8 mouse cellular contexts compared by ENCODE assay signal in the genomic region with DNA sequence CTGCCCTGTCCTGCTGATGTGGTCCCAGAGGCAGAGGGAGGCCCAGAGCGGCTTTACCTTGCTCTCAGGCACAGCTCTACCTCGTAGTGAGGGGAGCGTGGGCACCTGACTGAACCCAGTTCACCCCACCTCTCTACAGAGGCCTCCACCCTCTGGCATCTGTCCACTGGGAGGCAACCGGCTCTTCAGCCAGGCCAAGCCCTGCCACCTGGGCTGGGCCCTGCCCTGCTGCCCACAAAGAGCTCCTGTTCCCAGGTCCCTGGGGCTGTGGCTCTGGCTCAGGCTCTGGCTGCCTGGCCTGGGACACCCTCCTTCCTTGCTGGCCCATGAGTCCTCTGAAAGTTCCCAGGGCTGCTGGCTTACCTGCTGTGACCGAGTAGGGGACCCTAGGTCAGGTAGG. TPM values are rescaled to one million over a fixed set of nuclear protein-coding genes. Genes with fewer than 3 reads are reported as not detected.
A peak's percentile ranks its signal among the peaks of the same experiment; 100 is the strongest.
DNase-seq lines count a peak whose midpoint lies in the region; ATAC-seq lines count a peak whose summit lies in the region.

No protein-coding gene starts in this region.

- peaks cover 14% of the 10 kb centered on the region for H3K36me3 ChIP-seq in forebrain, embryonic 16.5 days (ENCODE audit: control insufficient read depth, insufficient read depth)
- no peaks in the 10 kb centered on the region; the same call in 1 of the 2 replicates for H3K36me3 ChIP-seq in forebrain, embryonic 11.5 days (ENCODE audit: control insufficient read depth, insufficient read depth, low read length)
- peaks cover 72% of the 10 kb centered on the region for H3K36me3 ChIP-seq in hindbrain, embryonic 14.5 days (replicated peaks; ENCODE audit: control insufficient read depth, insufficient read depth)
- peaks cover 40% of the 10 kb centered on the region for H3K36me3 ChIP-seq in lung, embryonic 16.5 days (ENCODE audit: control insufficient read depth, insufficient read depth, low read length)

- no peak overlapping the region for H3K4me3 ChIP-seq in forebrain, embryonic 16.5 days (replicated peaks; ENCODE audit: low read length)
- H3K4me3 ChIP-seq in forebrain, embryonic 11.5 days (ENCODE audit: low read depth, low read length), result no peak overlapping the region
- no peak overlapping the region for H3K4me3 ChIP-seq in hindbrain, embryonic 14.5 days (replicated peaks; ENCODE audit: low read length)
- H3K4me3 ChIP-seq in lung, embryonic 16.5 days (ENCODE audit: low read length), result no peak overlapping the region

- peak overlapping the region; percentile 37; the same call in 1 of the 2 replicates for H3K27ac ChIP-seq in forebrain, embryonic 16.5 days (ENCODE audit: low read length)
- H3K27ac ChIP-seq in forebrain, embryonic 11.5 days (ENCODE audit: low read depth, low read length), result no peak overlapping the region
- peak overlapping the region; percentile 62 for H3K27ac ChIP-seq in hindbrain, embryonic 14.5 days
- peak overlapping the region; percentile 82 for H3K27ac ChIP-seq in lung, embryonic 16.5 days (ENCODE audit: low read length)

- ATAC-seq in forebrain, embryonic 16.5 days, result no peak
- no peak for ATAC-seq in forebrain, embryonic 11.5 days (replicated peaks; ENCODE audit: low FRiP score)
- ATAC-seq in hindbrain, embryonic 14.5 days (ENCODE audit: low FRiP score), result no peak
- ATAC-seq in lung, embryonic 16.5 days (ENCODE audit: low read depth), result peak; percentile 46
- ATAC-seq in erythroid progenitor cell, adult 5-6 weeks (replicated peaks; ENCODE audit: low FRiP score, poor library complexity, severe bottlenecking), result no peak

- 73% methylated on average over 5 of the region's 5 CpGs for WGBS in forebrain, embryonic 16.5 days
- WGBS in forebrain, embryonic 11.5 days, result 74% methylated on average over 5 of the region's 5 CpGs
- 73% methylated on average over 5 of the region's 5 CpGs for WGBS in hindbrain, embryonic 14.5 days
- WGBS in lung, embryonic 16.5 days, result 68% methylated on average over 5 of the region's 5 CpGs

- H3K9me3 ChIP-seq in forebrain, embryonic 16.5 days (ENCODE audit: control insufficient read depth, low read length), result no peaks in the 10 kb centered on the region
- no peaks in the 10 kb centered on the region for H3K9me3 ChIP-seq in forebrain, embryonic 11.5 days (ENCODE audit: control insufficient read depth, low read length)
- H3K9me3 ChIP-seq in hindbrain, embryonic 14.5 days (ENCODE audit: control insufficient read depth, low read length), result no peaks in the 10 kb centered on the region
- H3K9me3 ChIP-seq in lung, embryonic 16.5 days (ENCODE audit: control insufficient read depth, low read length), result no peaks in the 10 kb centered on the region

- H3K9ac ChIP-seq in forebrain, embryonic 16.5 days (replicated peaks; ENCODE audit: low read depth, low read length), result no peak overlapping the region
- no peak overlapping the region for H3K9ac ChIP-seq in forebrain, embryonic 11.5 days (ENCODE audit: low read length)
- no peak overlapping the region for H3K9ac ChIP-seq in hindbrain, embryonic 14.5 days
- H3K9ac ChIP-seq in lung, embryonic 16.5 days (ENCODE audit: low read length), result peak overlapping the region; percentile 41

- H3K4me1 ChIP-seq in forebrain, embryonic 16.5 days (replicated peaks; ENCODE audit: control insufficient read depth, insufficient read depth, low read length), result 0 out of 2 replicates have a peak, but pooled peaks cover 2% of the 10 kb centered on the region
- no peaks in the 10 kb centered on the region for H3K4me1 ChIP-seq in forebrain, embryonic 11.5 days (replicated peaks; ENCODE audit: control insufficient read depth, insufficient read depth, low read length)
- H3K4me1 ChIP-seq in hindbrain, embryonic 14.5 days (replicated peaks; ENCODE audit: control insufficient read depth, insufficient read depth, low read length), result no peaks in the 10 kb centered on the region
- peaks cover 20% of the 10 kb centered on the region for H3K4me1 ChIP-seq in lung, embryonic 16.5 days (replicated peaks; ENCODE audit: control insufficient read depth, insufficient read depth, low read length)

- no peaks in the 10 kb centered on the region for H3K27me3 ChIP-seq in forebrain, embryonic 16.5 days (replicated peaks; ENCODE audit: control insufficient read depth, insufficient read depth, low read length)
- peaks cover 2% of the 10 kb centered on the region; the same call in 1 of the 2 replicates for H3K27me3 ChIP-seq in forebrain, embryonic 11.5 days (ENCODE audit: control insufficient read depth, insufficient read depth, low read length)
- no peaks in the 10 kb centered on the region for H3K27me3 ChIP-seq in hindbrain, embryonic 14.5 days (ENCODE audit: control insufficient read depth, insufficient read depth, low read length)
- no peaks in the 10 kb centered on the region for H3K27me3 ChIP-seq in lung, embryonic 16.5 days (ENCODE audit: control insufficient read depth, insufficient read depth, low read depth, low read length)

- no peak for DNase-seq in forebrain, embryonic 11.5 days (ENCODE audit: low spot score)
- peak; percentile 74 for DNase-seq in Muller cell, postnatal 12 days (ENCODE audit: inconsistent ontology term)
- DNase-seq in hindbrain, embryonic 14.5 days (ENCODE audit: low spot score), result no peak
- no peak for DNase-seq in cerebellum, adult 9-11 months
- no peak for DNase-seq in spleen, postnatal 14 days (ENCODE audit: low spot score in 2 of 2)

- H3K4me2 ChIP-seq in forebrain, embryonic 16.5 days (ENCODE audit: low read length), result no peak overlapping the region
- H3K4me2 ChIP-seq in forebrain, embryonic 11.5 days (ENCODE audit: low read depth, low read length, severe bottlenecking), result no peak overlapping the region
- H3K4me2 ChIP-seq in hindbrain, embryonic 14.5 days (replicated peaks), result no peak overlapping the region
- H3K4me2 ChIP-seq in lung, embryonic 16.5 days (ENCODE audit: low read depth, low read length), result no peak overlapping the region

RNA-seq across cellular contexts. Expression of a gene that starts 38.4 kb away (rescaled TPM):
- 36.4 and 41.1 TPM in 2 replicates for polyA plus RNA-seq in forebrain, embryonic 16.5 days (2015; fragmentation: Nextera tagmentation; extraction: Ambion mirVana)
- 13.8 and 15.4 TPM in 2 replicates for polyA plus RNA-seq in forebrain, embryonic 11.5 days (2014; fragmentation: Nextera tagmentation; extraction: Ambion mirVana)
- polyA plus RNA-seq in hindbrain, embryonic 14.5 days (2014; fragmentation: Nextera tagmentation; extraction: Ambion mirVana), result 16.8 and 19.4 TPM in 2 replicates
- polyA plus RNA-seq in lung, embryonic 16.5 days (2015; fragmentation: Nextera tagmentation; extraction: Ambion mirVana), result 133 and 141 TPM in 2 replicates
- total RNA-seq in erythroid progenitor cell, adult 5-6 weeks (2015; ENCODE audit: low replicate concordance), result 2.2 and 8.8 TPM in 2 replicates
- total RNA-seq in erythroid progenitor cell, adult 5-6 weeks (2017; ENCODE audit: low replicate concordance), result 5.0 and 11.5 TPM in 2 replicates

RNA-seq across cellular contexts. Expression of a gene that starts 47.0 kb away (rescaled TPM):
- polyA plus RNA-seq in forebrain, embryonic 16.5 days (2015; fragmentation: Nextera tagmentation; extraction: Ambion mirVana), result 101 and 105 TPM in 2 replicates
- polyA plus RNA-seq in forebrain, embryonic 11.5 days (2014; fragmentation: Nextera tagmentation; extraction: Ambion mirVana), result 134 and 151 TPM in 2 replicates
- polyA plus RNA-seq in hindbrain, embryonic 14.5 days (2014; fragmentation: Nextera tagmentation; extraction: Ambion mirVana), result 106 and 113 TPM in 2 replicates
- 145 and 151 TPM in 2 replicates for polyA plus RNA-seq in lung, embryonic 16.5 days (2015; fragmentation: Nextera tagmentation; extraction: Ambion mirVana)
- 414 and 420 TPM in 2 replicates for total RNA-seq in erythroid progenitor cell, adult 5-6 weeks (2015; ENCODE audit: low replicate concordance)
- 266 and 285 TPM in 2 replicates for total RNA-seq in erythroid progenitor cell, adult 5-6 weeks (2017; ENCODE audit: low replicate concordance)

RNA-seq across cellular contexts. Expression of a gene that starts 47.1 kb away (rescaled TPM):
- 18.1 and 21.9 TPM in 2 replicates for polyA plus RNA-seq in forebrain, embryonic 16.5 days (2015; fragmentation: Nextera tagmentation; extraction: Ambion mirVana)
- 10.7 and 13.0 TPM in 2 replicates for polyA plus RNA-seq in forebrain, embryonic 11.5 days (2014; fragmentation: Nextera tagmentation; extraction: Ambion mirVana)
- polyA plus RNA-seq in hindbrain, embryonic 14.5 days (2014; fragmentation: Nextera tagmentation; extraction: Ambion mirVana), result 20.2 and 22.4 TPM in 2 replicates
- 9.3 and 10.6 TPM in 2 replicates for polyA plus RNA-seq in lung, embryonic 16.5 days (2015; fragmentation: Nextera tagmentation; extraction: Ambion mirVana)
- 3.8 TPM in 1 of 2 replicates, not detected in the other for total RNA-seq in erythroid progenitor cell, adult 5-6 weeks (2015; ENCODE audit: low replicate concordance)
- total RNA-seq in erythroid progenitor cell, adult 5-6 weeks (2017; ENCODE audit: low replicate concordance), result 0.30 and 1.0 TPM in 2 replicates
